Mouse (Mus musculus) CH12.LX (cell line): ENCODE results near the gene Focad. TPM values are rescaled to one million over a fixed set of nuclear protein-coding genes. Genes with fewer than 3 reads are reported as not detected.

Source experiments
- DNase-seq: peaks from one replicate; pipeline ENCODE4 v3.0.0-alpha.2; 2013; ENCODE audit errors: extremely low read depth
- H3K27ac ChIP-seq: 2 replicates; pipeline ENCODE4 v1.5.1; 2012; ENCODE audit warnings: low read depth, mild to moderate bottlenecking, control low read depth, moderate library complexity; ENCODE audit not compliant: insufficient read depth
- H3K27me3 ChIP-seq: replicated peaks from 2 replicates; pipeline ENCODE3; 2012; ENCODE audit warnings: inconsistent platforms
- H3K36me3 ChIP-seq, 2 experiments: replicated peaks in 1 of 2; 2 replicates each; pipeline versions ENCODE3 to v1.6.1; 2012; ENCODE audit warnings: inconsistent platforms in 1 of 2, low read length in 1 of 2, mild to moderate bottlenecking in 1 of 2, mixed read lengths in 1 of 2, moderate library complexity in 1 of 2; ENCODE audit not compliant: control insufficient read depth in 1 of 2, insufficient read depth in 1 of 2
- H3K4me1 ChIP-seq, 2 experiments: 2 replicates each; pipeline ENCODE4 v1.6.1; 2012; ENCODE audit warnings: inconsistent platforms in 1 of 2, moderate library complexity in 1 of 2; ENCODE audit not compliant: insufficient read depth in 2 of 2, control insufficient read depth in 1 of 2
- H3K4me2 ChIP-seq: 2 replicates; pipeline ENCODE4 v1.6.1; 2012; ENCODE audit warnings: low read depth, mild to moderate bottlenecking, control low read depth; ENCODE audit not compliant: poor library complexity, insufficient read depth, severe bottlenecking
- H3K4me3 ChIP-seq, 3 experiments: fragments of 150-350 bp in 1 of 3; sonication (generic) in 1 of 3; replicated peaks in 1 of 3; 2 replicates each; pipeline versions ENCODE3 to v1.5.1; 2011 to 2012; ENCODE audit warnings: low read depth in 2 of 3, low read length in 2 of 3, mild to moderate bottlenecking in 2 of 3, moderate library complexity in 2 of 3, control low read depth in 1 of 3, improper control_type of control experiment in 1 of 3, inconsistent platforms in 1 of 3, mixed read lengths in 1 of 3; ENCODE audit not compliant: poor library complexity in 1 of 3
- H3K79me2 ChIP-seq: replicated peaks from 2 replicates; pipeline ENCODE4 v1.6.1; 2012; ENCODE audit warnings: mild to moderate bottlenecking, moderate library complexity; ENCODE audit not compliant: control insufficient read depth, poor library complexity, insufficient read depth, severe bottlenecking; ENCODE audit errors: extremely low read depth
- H3K9ac ChIP-seq: 2 replicates; pipeline ENCODE4 v1.6.1; 2012; ENCODE audit warnings: low read depth, mild to moderate bottlenecking, control low read depth, moderate library complexity; ENCODE audit not compliant: insufficient read depth
- H3K9me3 ChIP-seq: replicated peaks from 2 replicates; pipeline ENCODE3; 2012; ENCODE audit warnings: low read length, inconsistent platforms, mixed read lengths
- BHLHE40 ChIP-seq: IDR thresholded peaks from 2 replicates; pipeline ENCODE4 v1.6.1; 2011; ENCODE audit warnings: mild to moderate bottlenecking, low read depth, low read length, improper control_type of control experiment
- CHD1 ChIP-seq: IDR thresholded peaks from 2 replicates; pipeline ENCODE4 v1.6.1; 2012; ENCODE audit warnings: low read depth, low read length, improper control_type of control experiment, inconsistent platforms
- CTCF ChIP-seq, 2 experiments: IDR thresholded peaks in 1 of 2; conservative IDR thresholded peaks in 1 of 2; 2 replicates each; pipeline ENCODE4 v1.5.1; 2011 to 2012; ENCODE audit warnings: low read depth in 2 of 2, low read length in 2 of 2, improper control_type of control experiment in 1 of 2, inconsistent platforms in 1 of 2, mild to moderate bottlenecking in 1 of 2, moderate library complexity in 1 of 2
- ELF1 ChIP-seq: IDR thresholded peaks from 2 replicates; pipeline ENCODE4 v1.6.1; 2014; ENCODE audit warnings: low read depth, mild to moderate bottlenecking, inconsistent platforms, low read length, improper control_type of control experiment
- EP300 ChIP-seq: IDR thresholded peaks from 2 replicates; pipeline ENCODE4 v1.6.1; 2011; ENCODE audit warnings: low read length, improper control_type of control experiment
- ETS1 ChIP-seq: conservative IDR thresholded peaks from 2 replicates; pipeline ENCODE4 v1.6.1; 2012; ENCODE audit warnings: low read depth, mild to moderate bottlenecking, inconsistent platforms, low read length, improper control_type of control experiment, moderate library complexity
- GABPA ChIP-seq: IDR thresholded peaks from 2 replicates; pipeline ENCODE4 v1.6.1; 2012; ENCODE audit warnings: low read depth, low read length, improper control_type of control experiment, inconsistent platforms; ENCODE audit not compliant: insufficient replicate concordance
- HCFC1 ChIP-seq: IDR thresholded peaks from 2 replicates; pipeline ENCODE4 v1.6.1; 2012; ENCODE audit warnings: low read depth, mild to moderate bottlenecking, inconsistent platforms, low read length, improper control_type of control experiment
- IRF4 ChIP-seq: IDR thresholded peaks from 2 replicates; pipeline ENCODE4 v1.6.1; 2014; ENCODE audit warnings: low read depth, mild to moderate bottlenecking, inconsistent platforms, low read length, improper control_type of control experiment
- KAT2A ChIP-seq: IDR thresholded peaks from 2 replicates; pipeline ENCODE4 v1.6.1; 2012; ENCODE audit warnings: low read length, improper control_type of control experiment, inconsistent platforms; ENCODE audit not compliant: insufficient replicate concordance
- MAFK ChIP-seq: IDR thresholded peaks from 2 replicates; pipeline ENCODE4 v1.6.1; 2011; ENCODE audit warnings: low read length, improper control_type of control experiment; ENCODE audit not compliant: insufficient replicate concordance
- MAX ChIP-seq: IDR thresholded peaks from 2 replicates; pipeline ENCODE4 v1.6.1; 2011; ENCODE audit warnings: low read length, improper control_type of control experiment
- MEF2A ChIP-seq: IDR thresholded peaks from 2 replicates; pipeline ENCODE4 v1.6.1; 2014; ENCODE audit warnings: low read depth, mild to moderate bottlenecking, inconsistent platforms, low read length, improper control_type of control experiment, borderline replicate concordance
- MYC ChIP-seq: IDR thresholded peaks from 2 replicates; pipeline ENCODE4 v1.6.1; 2011; ENCODE audit warnings: low read depth, mild to moderate bottlenecking, improper control_type of control experiment, low read length
- NELFE ChIP-seq: IDR thresholded peaks from 2 replicates; pipeline ENCODE4 v1.6.1; 2011; ENCODE audit warnings: low read depth, low read length, improper control_type of control experiment
- NRF1 ChIP-seq: IDR thresholded peaks from 2 replicates; pipeline ENCODE4 v1.6.1; 2014; ENCODE audit warnings: low read depth, mild to moderate bottlenecking, inconsistent platforms, low read length, improper control_type of control experiment, moderate library complexity
- POLR2A ChIP-seq: IDR thresholded peaks from 2 replicates; pipeline ENCODE4 v1.6.1; 2011; ENCODE audit warnings: low read depth, mild to moderate bottlenecking, improper control_type of control experiment, low read length
- POLR2AphosphoS2 ChIP-seq: IDR thresholded peaks from 2 replicates; pipeline ENCODE4 v1.6.1; 2011; ENCODE audit warnings: low read depth, low read length, improper control_type of control experiment
- RCOR1 ChIP-seq: conservative IDR thresholded peaks from 2 replicates; pipeline ENCODE4 v1.6.1; 2012; ENCODE audit warnings: low read depth, mild to moderate bottlenecking, inconsistent platforms, low read length, improper control_type of control experiment
- SIN3A ChIP-seq: IDR thresholded peaks from 2 replicates; pipeline ENCODE4 v1.6.1; 2012; ENCODE audit warnings: low read length, improper control_type of control experiment, inconsistent platforms
- SMC3 ChIP-seq: IDR thresholded peaks from 2 replicates; pipeline ENCODE4 v1.6.1; 2011; ENCODE audit warnings: low read depth, low read length, improper control_type of control experiment
- TCF12 ChIP-seq: IDR thresholded peaks from 2 replicates; pipeline ENCODE4 v1.6.1; 2014; ENCODE audit warnings: low read depth, mild to moderate bottlenecking, inconsistent platforms, low read length, improper control_type of control experiment
- UBTF ChIP-seq: IDR thresholded peaks from 2 replicates; pipeline ENCODE4 v1.6.1; 2012; ENCODE audit warnings: low read depth, mild to moderate bottlenecking, inconsistent platforms, low read length, improper control_type of control experiment, moderate library complexity
- USF1 ChIP-seq: IDR thresholded peaks from 2 replicates; pipeline ENCODE4 v1.6.1; 2014; ENCODE audit warnings: low read depth, mild to moderate bottlenecking, inconsistent platforms, low read length, improper control_type of control experiment
- USF2 ChIP-seq: conservative IDR thresholded peaks from 2 replicates; pipeline ENCODE4 v1.6.1; 2011; ENCODE audit warnings: low read depth, low read length, improper control_type of control experiment
- ZC3H11A ChIP-seq: IDR thresholded peaks from 2 replicates; pipeline ENCODE4 v1.6.1; 2012; ENCODE audit warnings: low read depth, mild to moderate bottlenecking, inconsistent platforms, low read length, improper control_type of control experiment
- ZKSCAN1 ChIP-seq: IDR thresholded peaks from 2 replicates; pipeline ENCODE4 v1.6.1; 2012; ENCODE audit warnings: low read depth, inconsistent platforms, low read length, improper control_type of control experiment, borderline replicate concordance
- ZNF384 ChIP-seq: IDR thresholded peaks from 2 replicates; pipeline ENCODE4 v1.6.1; 2012; ENCODE audit warnings: low read depth, low read length, improper control_type of control experiment, inconsistent platforms
- dilution Hi-C: fragments of 300-500 bp; cut with MboI; formaldehyde crosslinking; loops from 2 replicates; pipeline ENCODE4 v1.14.3; 2020; ENCODE audit warnings: low sequenced_read_pairs; ENCODE audit not compliant: extremely low pct_unique_long_range_greater_than_20kb, extremely low pct_ligation_motif_present
- in situ Hi-C: fragments of 300-500 bp; cut with MboI; formaldehyde crosslinking; loops from 3 replicates; pipeline ENCODE4 v1.14.3; 2019; ENCODE audit warnings: low sequenced_read_pairs, low pct_ligation_motif_present, low pct_unique_long_range_greater_than_20kb, mixed read lengths
- polyA plus RNA-seq: library from polyadenylated mRNA; unstranded; fragments of >175 nt; gene quantifications from 2 replicates; pipeline ENCODE4 v1.2.1, GENCODE M21; 2012; ENCODE audit warnings: low read depth; ENCODE audit not compliant: insufficient read length
- total RNA-seq, 2 experiments: library from RNA; depleted of rRNA; stranded (reverse); fragments of 300-350 nt in 1 of 2; fragments of >200 nt in 1 of 2; gene quantifications; 2 replicates each; pipeline ENCODE4 v1.2.3; 2012 to 2014

Focad gene
- total and polyA plus RNA-seq, 3 experiments, result 17.3 to 18.9 (median 18.2) TPM

DNA sequence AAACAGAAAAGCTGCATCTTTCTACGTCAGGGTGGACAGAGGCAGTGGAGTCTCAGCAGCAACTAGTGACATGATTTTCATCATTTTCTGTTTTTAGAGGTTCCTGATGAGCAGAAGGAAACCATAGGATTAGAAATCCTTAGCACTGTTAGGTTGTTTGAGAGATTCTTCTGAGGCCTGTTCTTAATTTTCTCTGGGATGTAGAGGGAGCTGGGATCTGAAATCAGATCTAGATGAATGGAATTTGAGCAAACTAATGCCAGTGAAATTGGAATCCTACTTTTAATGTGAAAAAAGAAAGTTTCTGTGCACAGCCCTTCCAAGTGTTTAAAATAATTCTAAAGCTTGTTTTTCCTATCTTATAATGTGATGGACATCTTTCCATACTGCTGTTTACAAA is 55.0 kb downstream of the Focad start:
- dilution Hi-C loops, result no loop called here
- Histone ChIP-seq H3K9me3 (no peaks in the 10 kb centered on the region), H3K27me3 (no peaks in the 10 kb centered on the region), H3K27ac (no peak overlapping the region), H3K4me1 (peaks cover 0 to 6% of the 10 kb centered on the region in 2 experiments; a peak in 1 of 4 replicates), H3K36me3 (peaks cover 0 to 14% of the 10 kb centered on the region in 2 experiments), H3K4me3 (no peak overlapping the region), H3K4me2 (no peak overlapping the region), H3K79me2 (no peaks in the 10 kb centered on the region), H3K9ac (no peak overlapping the region)
- in situ Hi-C loops, result no loop called here
- no peak for TF ChIP-seq MEF2A
- no peak for TF ChIP-seq MYC
- TF ChIP-seq CHD1, result no peak
- TF ChIP-seq ZC3H11A, result no peak
- no peak for TF ChIP-seq BHLHE40
- no peak for TF ChIP-seq MAX
- TF ChIP-seq KAT2A, result no peak
- TF ChIP-seq IRF4, result no peak
- no peak for TF ChIP-seq POLR2A
- no peak for TF ChIP-seq USF1
- no peak for TF ChIP-seq GABPA
- TF ChIP-seq ELF1, result no peak
- TF ChIP-seq UBTF, result no peak
- no peak for TF ChIP-seq TCF12
- no peak for TF ChIP-seq ETS1
- no peak for TF ChIP-seq ZNF384
- no peak for TF ChIP-seq POLR2AphosphoS2
- no peak for DNase-seq

DNA sequence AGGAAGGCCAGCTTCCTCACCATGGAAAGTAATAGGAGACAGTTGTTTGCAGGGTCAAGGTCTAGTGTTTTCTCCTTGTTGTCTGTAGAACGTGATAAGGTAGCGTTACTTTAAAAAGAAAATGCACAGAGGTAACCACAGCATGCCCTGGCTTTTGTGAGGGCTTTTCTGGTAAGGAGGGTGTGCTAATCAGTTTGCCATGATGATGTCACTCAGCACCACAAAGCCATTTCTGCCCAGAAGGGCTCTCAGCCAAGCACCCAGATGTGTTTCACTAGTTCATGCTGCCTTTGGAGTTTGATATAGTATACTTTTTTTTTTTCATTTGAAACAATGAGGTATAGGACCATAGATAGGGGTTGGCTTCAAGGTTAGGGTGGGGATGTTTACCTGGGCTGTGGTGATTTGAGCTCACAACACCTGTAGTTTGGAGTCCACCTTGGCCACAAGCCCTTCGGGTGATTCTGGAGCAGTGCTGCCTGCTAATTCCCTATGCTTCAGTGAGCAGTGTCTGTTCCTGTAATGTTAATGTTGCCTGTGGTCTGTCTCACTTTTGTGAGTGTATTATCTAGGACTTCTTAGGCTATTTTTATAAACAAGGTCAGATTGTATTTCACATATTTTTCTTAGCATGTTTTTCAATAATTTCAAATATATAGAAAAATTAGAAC is 61.2 kb downstream of the Focad start:
- no peaks in the 10 kb centered on the region for H3K79me2 ChIP-seq
- DNase-seq, result no peak
- dilution Hi-C loops, result no loop called here
- TF ChIP-seq NELFE (no peak), GABPA (no peak), CTCF (conservative IDR thresholded peaks at IDR 0.05 in 1 of 2, IDR thresholded peaks at IDR 0.05 in 1 of 2; ENCODE audit: low read depth in 2 of 2, low read length in 2 of 2) (no peak), ZKSCAN1 (no peak), NRF1 (no peak), ZC3H11A (no peak), RCOR1 (no peak), USF2 (no peak), SMC3 (no peak), EP300 (no peak), MAFK (no peak), SIN3A (no peak), HCFC1 (no peak)
- H3K27me3 ChIP-seq, result no peaks in the 10 kb centered on the region
- no peak overlapping the region for H3K27ac ChIP-seq
- H3K4me2 ChIP-seq, result no peak overlapping the region
- H3K36me3 ChIP-seq, result peaks cover 2 to 18% of the 10 kb centered on the region in 2 experiments
- peaks cover 2 to 11% of the 10 kb centered on the region in 2 experiments; a peak in 3 of 4 replicates for H3K4me1 ChIP-seq
- in situ Hi-C loops, result no loop called here
- no peak overlapping the region for H3K9ac ChIP-seq
- no peaks in the 10 kb centered on the region for H3K9me3 ChIP-seq
- H3K4me3 ChIP-seq, result no peak overlapping the region
